Mouse (Mus musculus) embryonic facial prominence, embryonic 13.5 days (tissue): ENCODE measurements at regions not wholly inside any gene's neighbourhood (a gene's known extent, or its start where the extent isn't known, plus 50 kb on each side); places are given as distances from the start of the nearest gene placed in this dataset.

Experiments
- ATAC-seq: fragments of 200-750 bp; cut with Nextera tagmentation; 2 replicates; pipeline ENCODE4 v1.8.0; 2017; ENCODE audit warnings: low read depth; ENCODE audit not compliant: insufficient number of reproducible peaks, insufficient read depth, low FRiP score, low TSS enrichment
- H3K27ac ChIP-seq: fragments of 300-500 bp; sonication (generic); 2 replicates; pipeline ENCODE4 v1.5.1; 2015; ENCODE audit warnings: moderate library complexity, mild to moderate bottlenecking, inconsistent platforms
- H3K27me3 ChIP-seq: fragments of 300-500 bp; sonication (generic); 2 replicates; pipeline ENCODE4 v1.6.1; 2015; ENCODE audit warnings: mild to moderate bottlenecking, inconsistent platforms
- H3K36me3 ChIP-seq: fragments of 300-500 bp; sonication (generic); 2 replicates; pipeline ENCODE4 v1.6.1; 2015; ENCODE audit warnings: mild to moderate bottlenecking, inconsistent platforms
- H3K4me1 ChIP-seq: fragments of 300-500 bp; sonication (generic); 2 replicates; pipeline ENCODE4 v1.6.1; 2015; ENCODE audit warnings: inconsistent platforms
- H3K4me2 ChIP-seq: fragments of 300-500 bp; sonication (generic); 2 replicates; pipeline ENCODE4 v1.6.1; 2015; ENCODE audit warnings: moderate library complexity, mild to moderate bottlenecking, inconsistent platforms
- H3K4me3 ChIP-seq: fragments of 300-500 bp; sonication (generic); 2 replicates; pipeline ENCODE4 v1.5.1; 2015; ENCODE audit warnings: mild to moderate bottlenecking, inconsistent platforms
- H3K9ac ChIP-seq: fragments of 300-500 bp; sonication (generic); 2 replicates; pipeline ENCODE4 v1.6.1; 2015; ENCODE audit warnings: mild to moderate bottlenecking, inconsistent platforms
- H3K9me3 ChIP-seq: fragments of 300-500 bp; sonication (generic); 2 replicates; pipeline ENCODE4 v1.6.1; 2016; ENCODE audit warnings: inconsistent platforms
- WGBS: fragments of 180-500 bp; shearing (Covaris S2); methylation state at CpG from one replicate; pipeline ENCODE4 v1.1.7; 2015; ENCODE audit warnings: mixed read lengths; 5-methylcytosine and 5-hydroxymethylcytosine counted together

- Histone ChIP-seq H3K4me2 (no peak overlapping the region), H3K36me3 (no peaks in the 10 kb centered on the region), H3K9me3 (no peaks in the 10 kb centered on the region), H3K4me1 (no peaks in the 10 kb centered on the region), H3K9ac (no peak overlapping the region), H3K27me3 (no peaks in the 10 kb centered on the region), H3K4me3 (no peak overlapping the region), H3K27ac (no peak overlapping the region)
- no peak for ATAC-seq
- 57% methylated on average over 8 of the region's 8 CpGs for WGBS
Measured at GRCm38 (mm10) chr19:19199534-19199933, 88.5 kb upstream of the Rorb start.

GRCm38 (mm10) chr19:19198780-19199179 is 87.8 kb upstream of the Rorb start:
- no peaks in the 10 kb centered on the region for H3K27me3 ChIP-seq
- no peaks in the 10 kb centered on the region for H3K36me3 ChIP-seq
- no peaks in the 10 kb centered on the region for H3K4me1 ChIP-seq
- ATAC-seq, result no peak
- no peak overlapping the region for H3K4me2 ChIP-seq
- no peaks in the 10 kb centered on the region for H3K9me3 ChIP-seq
- H3K4me3 ChIP-seq, result no peak overlapping the region
- WGBS, result 23% methylated on average over 3 of the region's 3 CpGs
- no peak overlapping the region for H3K27ac ChIP-seq
- H3K9ac ChIP-seq, result no peak overlapping the region

GRCm38 (mm10) chr19:19194728-19195127 is 83.7 kb upstream of the Rorb start:
- H3K9ac ChIP-seq, result no peak overlapping the region
- H3K27me3 ChIP-seq, result no peaks in the 10 kb centered on the region
- H3K36me3 ChIP-seq, result no peaks in the 10 kb centered on the region
- H3K27ac ChIP-seq, result no peak overlapping the region
- H3K4me3 ChIP-seq, result no peak overlapping the region
- 47% methylated on average over 10 of the region's 10 CpGs for whole genome bisulfite sequencing
- no peaks in the 10 kb centered on the region for H3K4me1 ChIP-seq
- no peaks in the 10 kb centered on the region for H3K9me3 ChIP-seq
- no peak for ATAC-seq
- no peak overlapping the region for H3K4me2 ChIP-seq

GRCm38 (mm10) chr19:19194306-19194705 is 83.3 kb upstream of the Rorb start:
- H3K27ac ChIP-seq, result no peak overlapping the region
- no peak for ATAC-seq
- no peaks in the 10 kb centered on the region for H3K36me3 ChIP-seq
- no peak overlapping the region for H3K4me3 ChIP-seq
- H3K9me3 ChIP-seq, result no peaks in the 10 kb centered on the region
- no peaks in the 10 kb centered on the region for H3K27me3 ChIP-seq
- H3K9ac ChIP-seq, result no peak overlapping the region
- H3K4me1 ChIP-seq, result no peaks in the 10 kb centered on the region
- WGBS, result 61% methylated on average over 5 of the region's 5 CpGs
- no peak overlapping the region for H3K4me2 ChIP-seq

GRCm38 (mm10) chr19:19172767-19173166 is 61.8 kb upstream of the Rorb start:
- ATAC-seq, result no peak
- H3K36me3 ChIP-seq, result no peaks in the 10 kb centered on the region
- no peak overlapping the region for H3K9ac ChIP-seq
- no peaks in the 10 kb centered on the region for H3K4me1 ChIP-seq
- no peaks in the 10 kb centered on the region for H3K9me3 ChIP-seq
- H3K4me3 ChIP-seq, result no peak overlapping the region
- no peak overlapping the region for H3K4me2 ChIP-seq
- WGBS, result 49% methylated on average over 1 of the region's 1 CpGs
- H3K27ac ChIP-seq, result no peak overlapping the region
- no peaks in the 10 kb centered on the region for H3K27me3 ChIP-seq

- no peaks in the 10 kb centered on the region for H3K36me3 ChIP-seq
- H3K4me1 ChIP-seq, result no peaks in the 10 kb centered on the region
- no peak overlapping the region for H3K4me2 ChIP-seq
- no peaks in the 10 kb centered on the region for H3K9me3 ChIP-seq
- H3K27me3 ChIP-seq, result no peaks in the 10 kb centered on the region
- WGBS, result 93% methylated on average over 3 of the region's 3 CpGs
- H3K27ac ChIP-seq, result no peak overlapping the region
- no peak overlapping the region for H3K4me3 ChIP-seq
- no peak for ATAC-seq
- no peak overlapping the region for H3K9ac ChIP-seq
Measured at GRCm38 (mm10) chr19:19170807-19171206, 59.8 kb upstream of the Rorb start.
